Mouse (Mus musculus): Measurements from ENCODE around the gene Mcm2. TPM values are rescaled to one million over a fixed set of nuclear protein-coding genes. Genes with fewer than 3 reads are reported as not detected.

The Mcm2 gene
- total and polyA plus RNA-seq, 3 experiments, result 149 to 1,259 (median 171) TPM

GRCm38 (mm10) chr6:88884195-88884594 is 14.4 kb downstream of the Mcm2 start:
- Histone ChIP-seq H3K4me1 (ENCODE audit: insufficient read depth, low read depth, low read length) (peaks cover 31% of the 10 kb centered on the region), H3K27me3 (ENCODE audit: insufficient read depth, low read length) (no peaks in the 10 kb centered on the region), H3K9me3 (replicated peaks) (no peaks in the 10 kb centered on the region), H3K4me3 (ENCODE audit: low read depth, low read length) (no peak overlapping the region), H3K36me3 (replicated peaks) (peaks cover 93% of the 10 kb centered on the region)
- ATAC-seq (ENCODE audit: extremely low read depth, insufficient number of reproducible peaks, low FRiP score, poor library complexity, severe bottlenecking) (no peak), DNase-seq (ENCODE audit: low spot score) (no peak)
- no peak for TF ChIP-seq TAL1 (conservative IDR thresholded peaks at IDR 0.05; ENCODE audit: low read depth, low read length)
- no peak for TF ChIP-seq GATA2 (IDR thresholded peaks at IDR 0.05; ENCODE audit: borderline replicate concordance, low read depth, low read length)
- TF ChIP-seq POLR2AphosphoS5 (IDR thresholded peaks at IDR 0.05; ENCODE audit: insufficient replicate concordance, low read depth, low read length), result no peak
- no peak for TF ChIP-seq GATA1 (IDR thresholded peaks at IDR 0.05; ENCODE audit: borderline replicate concordance, low read length)
- TF ChIP-seq CTCF (IDR thresholded peaks at IDR 0.05; ENCODE audit: low read depth, low read length), result no peak

- no peaks in the 10 kb centered on the region for H3K9me3 ChIP-seq (replicated peaks)
- TF ChIP-seq TAL1 (conservative IDR thresholded peaks at IDR 0.05; ENCODE audit: low read depth, low read length) (no peak), GATA2 (IDR thresholded peaks at IDR 0.05; ENCODE audit: borderline replicate concordance, low read depth, low read length) (no peak), GATA1 (IDR thresholded peaks at IDR 0.05; ENCODE audit: borderline replicate concordance, low read length) (no peak), POLR2AphosphoS5 (IDR thresholded peaks at IDR 0.05; ENCODE audit: insufficient replicate concordance, low read depth, low read length) (no peak), CTCF (IDR thresholded peaks at IDR 0.05; ENCODE audit: low read depth, low read length) (no peak)
- DNase-seq (ENCODE audit: low spot score) (no peak), ATAC-seq (ENCODE audit: extremely low read depth, insufficient number of reproducible peaks, low FRiP score, poor library complexity, severe bottlenecking) (no peak)
- H3K27me3 ChIP-seq (ENCODE audit: insufficient read depth, low read length), result no peaks in the 10 kb centered on the region
- H3K4me3 ChIP-seq (ENCODE audit: low read depth, low read length), result no peak overlapping the region
- H3K4me1 ChIP-seq (ENCODE audit: insufficient read depth, low read depth, low read length), result peaks cover 11% of the 10 kb centered on the region
- peaks cover 73% of the 10 kb centered on the region for H3K36me3 ChIP-seq (replicated peaks)
These were observed 17.2 kb downstream of the Mcm2 start for GRCm38 (mm10) chr6:88881334-88881733.

GRCm38 (mm10) chr6:88879471-88879870 is 19.1 kb downstream of the Mcm2 start:
- peaks cover 54% of the 10 kb centered on the region for H3K36me3 ChIP-seq (replicated peaks)
- TF ChIP-seq POLR2AphosphoS5 (IDR thresholded peaks at IDR 0.05; ENCODE audit: insufficient replicate concordance, low read depth, low read length), result no peak
- TF ChIP-seq CTCF (IDR thresholded peaks at IDR 0.05; ENCODE audit: low read depth, low read length), result no peak
- no peak for TF ChIP-seq GATA1 (IDR thresholded peaks at IDR 0.05; ENCODE audit: borderline replicate concordance, low read length)
- no peak for TF ChIP-seq TAL1 (conservative IDR thresholded peaks at IDR 0.05; ENCODE audit: low read depth, low read length)
- no peak for TF ChIP-seq GATA2 (IDR thresholded peaks at IDR 0.05; ENCODE audit: borderline replicate concordance, low read depth, low read length)
- H3K4me3 ChIP-seq (ENCODE audit: low read depth, low read length), result no peak overlapping the region
- peaks cover under 1% of the 10 kb centered on the region for H3K4me1 ChIP-seq (ENCODE audit: insufficient read depth, low read depth, low read length)
- ATAC-seq (ENCODE audit: extremely low read depth, insufficient number of reproducible peaks, low FRiP score, poor library complexity, severe bottlenecking) (no peak), DNase-seq (ENCODE audit: low spot score) (no peak)
- H3K27me3 ChIP-seq (ENCODE audit: insufficient read depth, low read length), result peaks cover 7% of the 10 kb centered on the region; the same call in 1 of the 2 replicates
- peaks cover 7% of the 10 kb centered on the region for H3K9me3 ChIP-seq (replicated peaks)

GRCm38 (mm10) chr6:88874868-88875508 is 23.6 kb downstream of the Mcm2 start, which contains the start of gene Podxl2:
Gene Podxl2, minus strand, starts transcription at chr6:88875044.
- peaks cover 11% of the 10 kb centered on the region for H3K36me3 ChIP-seq (replicated peaks)
- DNase-seq (ENCODE audit: low spot score) (no peak), ATAC-seq (ENCODE audit: extremely low read depth, insufficient number of reproducible peaks, low FRiP score, poor library complexity, severe bottlenecking) (no peak)
- no peak for TF ChIP-seq GATA2 (IDR thresholded peaks at IDR 0.05; ENCODE audit: borderline replicate concordance, low read depth, low read length)
- no peak for TF ChIP-seq POLR2AphosphoS5 (IDR thresholded peaks at IDR 0.05; ENCODE audit: insufficient replicate concordance, low read depth, low read length)
- TF ChIP-seq TAL1 (conservative IDR thresholded peaks at IDR 0.05; ENCODE audit: low read depth, low read length), result no peak
- no peak for TF ChIP-seq CTCF (IDR thresholded peaks at IDR 0.05; ENCODE audit: low read depth, low read length)
- TF ChIP-seq GATA1 (IDR thresholded peaks at IDR 0.05; ENCODE audit: borderline replicate concordance, low read length), result no peak
- H3K4me3 ChIP-seq (ENCODE audit: low read depth, low read length), result no peak within 1 kb of the TSS
- no peaks in the 10 kb centered on the region for H3K4me1 ChIP-seq (ENCODE audit: insufficient read depth, low read depth, low read length)
- peaks cover 11% of the 10 kb centered on the region for H3K9me3 ChIP-seq (replicated peaks)
- H3K27me3 ChIP-seq (ENCODE audit: insufficient read depth, low read length), result peaks cover 42% of the 10 kb centered on the region

- no peak for ATAC-seq (ENCODE audit: extremely low read depth, insufficient number of reproducible peaks, low FRiP score, poor library complexity, severe bottlenecking)
These were observed 24.4 kb downstream of the Mcm2 start for GRCm38 (mm10) chr6:88873965-88874867.

GRCm38 (mm10) chr6:88872811-88873210 is 25.8 kb downstream of the Mcm2 start:
- Histone ChIP-seq H3K4me3 (ENCODE audit: low read depth, low read length) (no peak overlapping the region), H3K36me3 (replicated peaks) (no peaks in the 10 kb centered on the region), H3K9me3 (replicated peaks) (peaks cover 11% of the 10 kb centered on the region), H3K27me3 (ENCODE audit: insufficient read depth, low read length) (peaks cover 44% of the 10 kb centered on the region), H3K4me1 (ENCODE audit: insufficient read depth, low read depth, low read length) (no peaks in the 10 kb centered on the region)
- TF ChIP-seq TAL1 (conservative IDR thresholded peaks at IDR 0.05; ENCODE audit: low read depth, low read length) (no peak), POLR2AphosphoS5 (IDR thresholded peaks at IDR 0.05; ENCODE audit: insufficient replicate concordance, low read depth, low read length) (no peak), CTCF (IDR thresholded peaks at IDR 0.05; ENCODE audit: low read depth, low read length) (no peak), GATA2 (IDR thresholded peaks at IDR 0.05; ENCODE audit: borderline replicate concordance, low read depth, low read length) (no peak), GATA1 (IDR thresholded peaks at IDR 0.05; ENCODE audit: borderline replicate concordance, low read length) (no peak)
- ATAC-seq (ENCODE audit: extremely low read depth, insufficient number of reproducible peaks, low FRiP score, poor library complexity, severe bottlenecking) (no peak), DNase-seq (ENCODE audit: low spot score) (no peak)

More at GRCm38 (mm10) chr6:88873965-88874867, 24.4 kb downstream of the Mcm2 start:
- peaks cover 9% of the 10 kb centered on the region for H3K36me3 ChIP-seq (replicated peaks)
- no peak overlapping the region for H3K4me3 ChIP-seq (ENCODE audit: low read depth, low read length)
- no peaks in the 10 kb centered on the region for H3K4me1 ChIP-seq (ENCODE audit: insufficient read depth, low read depth, low read length)
- TF ChIP-seq TAL1 (conservative IDR thresholded peaks at IDR 0.05; ENCODE audit: low read depth, low read length), result no peak
- no peak for TF ChIP-seq CTCF (IDR thresholded peaks at IDR 0.05; ENCODE audit: low read depth, low read length)
- TF ChIP-seq POLR2AphosphoS5 (IDR thresholded peaks at IDR 0.05; ENCODE audit: insufficient replicate concordance, low read depth, low read length), result no peak
- no peak for TF ChIP-seq GATA1 (IDR thresholded peaks at IDR 0.05; ENCODE audit: borderline replicate concordance, low read length)
- TF ChIP-seq GATA2 (IDR thresholded peaks at IDR 0.05; ENCODE audit: borderline replicate concordance, low read depth, low read length), result no peak
- peaks cover 44% of the 10 kb centered on the region for H3K27me3 ChIP-seq (ENCODE audit: insufficient read depth, low read length)
- no peak for DNase-seq (ENCODE audit: low spot score)
- H3K9me3 ChIP-seq (replicated peaks), result peaks cover 11% of the 10 kb centered on the region
